Mouse (Mus musculus) layer of hippocampus, adult 9-10 months (tissue): ENCODE results near the gene Ncam1.

ENCODE experiments used
- DNase-seq: peaks from one replicate; pipeline ENCODE4 v3.0.0; 2022; ENCODE audit warnings: low spot score

Gene Ncam1

GRCm38 (mm10) chr9:49751466-49751865 is 47.3 kb downstream of the Ncam1 start:
- no peak for DNase-seq

DNA sequence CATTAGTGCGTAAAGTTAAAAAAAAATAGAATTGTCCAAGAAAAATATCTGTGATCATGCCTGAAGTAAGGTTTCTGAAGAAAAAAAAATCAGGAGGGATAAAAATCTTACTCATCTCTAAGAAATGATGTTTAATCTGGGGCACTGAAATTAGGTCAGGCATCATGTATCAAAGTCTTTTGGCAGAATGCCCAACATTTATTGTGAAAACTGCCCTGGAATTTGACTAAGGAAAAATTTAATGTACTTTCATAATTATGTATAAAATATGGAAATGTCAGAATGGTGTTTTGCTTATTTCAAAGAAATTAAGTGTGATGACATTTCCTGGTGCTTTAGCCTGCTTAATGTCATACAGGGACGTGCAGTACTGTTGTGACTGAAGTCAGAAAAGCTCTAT is 52.5 kb downstream of the Ncam1 start:
- DNase-seq = no peak

DNA sequence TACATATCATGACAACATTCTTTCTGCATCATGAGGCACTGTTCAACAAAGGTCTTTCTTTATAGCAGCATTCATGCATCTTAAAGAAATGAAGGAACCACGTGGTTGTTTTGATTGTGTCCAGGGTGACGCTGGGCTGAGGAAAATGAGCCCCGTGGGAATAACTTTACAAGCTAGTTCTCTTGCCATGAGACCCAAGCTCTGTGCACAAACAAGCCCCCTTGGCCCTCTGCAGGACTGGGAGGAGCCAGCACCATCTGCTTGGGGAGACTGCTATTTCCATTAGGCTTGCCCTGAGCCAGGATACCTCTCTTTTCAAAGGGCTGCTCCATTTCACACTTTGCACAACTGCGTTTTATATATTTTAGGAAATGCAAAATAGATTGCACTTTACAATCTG is 53.0 kb downstream of the Ncam1 start:
- no peak for DNase-seq

- DNase-seq = no peak
Observed at GRCm38 (mm10) chr9:49744286-49744685, 54.4 kb downstream of the Ncam1 start.

GRCm38 (mm10) chr9:49739935-49740334 is 58.8 kb downstream of the Ncam1 start:
- DNase-seq = no peak

GRCm38 (mm10) chr9:49738546-49738945 is 60.2 kb downstream of the Ncam1 start:
- no peak for DNase-seq

DNA sequence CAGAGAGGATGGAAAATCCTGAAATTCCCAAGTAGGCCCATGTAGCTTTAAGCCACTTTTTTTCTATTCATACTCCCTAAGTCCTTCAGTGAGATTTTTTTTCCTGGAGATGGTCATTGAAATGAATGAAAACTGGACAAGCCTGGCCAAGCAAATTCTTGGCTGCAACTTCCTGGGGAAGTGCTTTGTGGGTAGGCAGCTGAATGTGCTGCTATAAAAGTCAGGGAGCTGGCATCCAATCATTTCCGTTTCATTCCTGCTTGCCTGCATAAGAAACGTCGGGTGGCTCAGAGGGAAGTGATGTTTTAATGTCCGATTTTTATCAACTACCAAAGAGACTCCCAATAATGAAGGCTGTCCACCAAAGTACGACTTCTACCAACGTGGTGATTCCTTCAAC is 61.6 kb downstream of the Ncam1 start:
- DNase-seq = no peak

GRCm38 (mm10) chr9:49734348-49735007 is 64.2 kb downstream of the Ncam1 start:
- no peak for DNase-seq

GRCm38 (mm10) chr9:49733726-49734125 is 65.0 kb downstream of the Ncam1 start:
- no peak for DNase-seq

DNA sequence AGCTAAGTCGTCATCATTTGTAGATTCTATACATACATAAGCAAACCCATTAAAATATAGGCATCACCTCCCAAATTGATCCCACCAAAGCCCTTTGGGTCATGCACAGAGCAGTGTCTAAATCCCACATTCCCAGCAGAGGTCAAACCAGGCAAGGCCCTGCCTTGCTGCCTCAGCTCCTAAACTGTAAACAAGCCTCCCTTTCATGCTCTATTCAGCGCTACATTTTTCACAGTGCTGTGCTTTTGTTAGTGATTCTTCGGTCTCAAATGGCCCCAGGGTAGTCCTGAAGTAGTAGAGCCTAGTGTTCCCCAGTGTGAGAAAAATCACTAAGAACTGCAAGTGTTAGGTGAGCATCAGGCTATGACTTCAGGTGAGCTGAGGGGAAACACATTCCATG is 69.2 kb downstream of the Ncam1 start:
- no peak for DNase-seq

DNA sequence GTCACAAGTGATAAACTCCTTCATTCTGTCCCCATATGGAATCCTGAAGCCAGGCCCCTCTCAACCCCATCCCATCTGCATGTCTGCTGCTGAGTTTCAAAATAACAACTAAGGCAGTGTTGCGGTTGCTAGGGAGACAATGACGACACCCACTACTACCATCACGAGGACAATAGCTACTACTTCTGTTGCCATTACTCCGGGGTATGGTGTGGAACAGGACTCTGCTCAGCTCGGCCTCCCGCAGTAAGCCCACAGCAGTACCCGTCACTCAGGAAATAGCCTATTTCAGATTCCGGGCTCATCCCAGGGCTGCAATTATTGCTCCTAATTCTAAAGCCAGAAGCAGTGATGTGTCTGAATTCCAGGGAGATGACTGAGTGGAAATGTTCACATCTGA is 70.5 kb downstream of the Ncam1 start:
- DNase-seq = peak; percentile 31

DNA sequence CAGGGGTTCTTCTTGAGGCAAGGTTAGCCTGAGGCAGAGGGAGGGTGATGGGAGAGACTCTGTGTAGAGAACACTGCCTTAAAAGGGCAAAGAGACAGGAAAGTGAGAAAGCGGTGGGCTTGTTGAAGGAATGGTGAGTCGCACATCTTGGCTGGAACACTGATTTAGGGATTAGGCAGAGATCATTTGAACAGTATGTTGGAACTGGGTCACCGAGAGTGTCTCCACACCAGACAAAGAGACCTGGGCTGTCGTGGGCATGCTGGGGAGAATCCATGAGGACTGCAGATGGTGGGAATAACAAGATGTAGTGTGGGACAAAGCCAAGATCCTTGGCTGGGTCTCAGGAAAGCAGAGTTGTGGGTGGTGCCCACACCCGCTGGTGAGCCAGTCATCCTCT is 76.0 kb downstream of the Ncam1 start:
- DNase-seq = no peak

GRCm38 (mm10) chr9:49715121-49715520 is 83.6 kb downstream of the Ncam1 start:
- DNase-seq = no peak

DNA sequence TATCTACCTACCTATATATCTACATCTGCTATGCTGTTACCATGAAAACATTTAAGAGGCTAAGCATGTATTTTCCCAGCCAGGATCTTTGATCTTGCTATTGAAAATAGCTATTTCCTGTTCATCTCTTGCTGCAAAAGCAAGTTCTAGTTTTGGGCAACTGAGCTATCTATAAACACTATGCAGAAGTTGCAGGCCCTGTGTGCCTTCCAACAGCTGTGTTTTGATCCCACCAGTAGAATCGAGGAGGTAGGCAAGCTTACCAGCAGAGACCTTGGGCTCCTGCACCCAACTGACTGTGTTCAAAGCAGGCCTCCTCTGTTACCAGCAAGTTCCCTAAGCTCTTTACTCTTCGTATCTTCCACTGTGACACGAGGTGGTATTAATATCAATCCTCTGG is 84.6 kb downstream of the Ncam1 start:
- DNase-seq = no peak

GRCm38 (mm10) chr9:49707646-49708045 is 91.1 kb downstream of the Ncam1 start:
- no peak for DNase-seq

GRCm38 (mm10) chr9:49704196-49704967 is 94.3 kb downstream of the Ncam1 start:
- DNase-seq = no peak

DNA sequence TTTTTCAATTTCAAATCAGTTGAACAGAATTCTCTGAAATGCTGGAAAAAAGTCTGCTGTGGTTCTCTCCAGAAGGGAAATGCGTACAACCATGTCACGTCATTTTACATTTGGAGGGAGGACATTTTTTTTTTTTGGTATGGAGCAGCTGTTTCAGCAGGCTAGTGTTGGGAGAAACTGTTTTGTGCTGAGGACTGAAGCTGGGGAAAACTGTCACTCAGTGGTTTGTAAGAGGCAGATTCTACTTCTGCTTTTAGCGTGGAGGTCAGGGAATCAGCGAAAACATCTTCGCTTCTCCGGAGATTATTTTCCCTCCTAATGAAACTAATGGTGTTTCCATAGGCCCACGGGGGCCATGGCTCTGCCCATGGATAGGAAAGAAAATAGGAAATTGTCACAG is 103.4 kb downstream of the Ncam1 start:
- DNase-seq = no peak

GRCm38 (mm10) chr9:49692791-49693190 is 105.9 kb downstream of the Ncam1 start:
- no peak for DNase-seq

GRCm38 (mm10) chr9:49691344-49691743 is 107.4 kb downstream of the Ncam1 start:
- DNase-seq = no peak

DNA sequence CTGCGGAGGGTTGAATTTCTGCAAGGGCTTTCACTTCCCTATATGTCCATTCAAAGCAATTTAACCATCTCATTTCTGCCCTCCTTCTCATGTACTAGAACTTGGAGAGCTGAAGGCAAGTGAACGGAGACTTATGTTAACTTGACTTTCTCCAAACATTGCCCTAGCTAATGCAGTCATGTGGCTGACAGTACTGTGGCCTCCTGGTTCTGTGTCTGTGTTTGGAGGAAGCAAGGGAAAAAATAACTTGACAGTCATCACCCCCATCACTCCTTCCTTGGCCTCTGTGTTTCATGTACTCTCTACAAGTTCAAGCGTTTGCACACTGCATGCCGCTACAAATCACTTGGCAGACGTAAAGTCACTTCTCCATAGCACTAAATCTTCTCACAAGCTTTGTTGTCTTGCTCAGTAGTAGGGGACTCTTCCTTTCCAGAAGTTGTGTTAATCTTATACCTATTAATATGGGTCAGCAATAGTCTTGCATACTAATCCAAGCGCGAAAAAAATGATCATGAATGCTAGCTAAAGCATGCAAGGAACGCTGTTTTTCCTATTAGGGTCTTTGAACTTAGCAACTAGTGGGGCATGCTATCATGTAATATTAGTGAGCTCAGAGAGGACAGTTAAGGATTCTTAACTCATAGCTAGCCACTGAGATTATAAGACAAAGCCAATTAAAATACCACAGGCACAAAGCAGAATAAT is 115.0 kb downstream of the Ncam1 start:
- no peak for DNase-seq

DNA sequence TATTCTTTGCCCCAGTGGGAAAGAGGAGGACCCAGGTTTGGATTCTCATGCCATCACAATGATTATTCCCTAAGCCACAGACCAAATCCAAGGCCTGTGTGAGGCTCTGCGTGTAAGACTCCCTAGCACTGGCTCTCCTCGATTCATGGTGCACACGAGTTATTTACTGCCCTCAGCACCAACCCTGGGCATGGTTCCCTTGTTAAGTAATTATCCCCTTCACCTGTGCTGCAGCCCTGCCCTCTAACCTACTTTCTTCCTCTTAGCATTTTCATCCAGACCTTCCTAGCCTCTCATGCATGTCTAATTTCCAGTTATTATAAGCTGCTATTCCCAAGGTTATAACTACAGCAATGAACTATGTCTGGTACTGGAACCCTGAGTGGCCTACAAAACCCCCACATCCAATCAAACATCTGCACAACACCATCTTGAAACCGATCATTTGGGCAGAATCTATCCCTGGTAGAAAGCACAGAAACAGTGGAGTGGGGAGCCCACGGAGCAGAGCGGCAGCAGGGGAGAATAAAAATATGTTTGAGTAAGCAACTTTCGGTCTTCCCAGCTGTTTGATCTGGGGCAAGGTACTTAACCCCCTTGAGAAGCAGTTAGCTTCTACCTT is 116.8 kb downstream of the Ncam1 start:
- DNase-seq = no peak

DNA sequence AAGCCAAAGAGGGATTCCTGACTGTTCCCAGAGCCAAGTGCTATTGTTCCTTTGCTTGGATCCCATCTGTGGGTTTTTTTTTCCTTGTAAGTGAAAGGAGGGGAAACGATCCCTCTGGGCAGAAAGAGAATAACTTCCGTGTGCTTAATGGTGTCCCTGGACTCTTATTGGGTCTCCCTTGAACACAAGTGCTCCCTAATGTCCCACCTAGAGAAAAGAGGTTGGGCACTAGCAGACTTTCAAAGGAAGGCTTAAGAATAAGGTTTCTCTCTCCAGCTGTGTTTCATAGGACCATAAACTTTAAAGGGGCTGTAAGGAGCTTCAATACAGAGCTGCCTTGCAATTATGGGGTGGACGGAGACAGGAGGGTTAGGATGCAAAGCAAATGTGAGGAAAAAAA is 119.5 kb downstream of the Ncam1 start:
- DNase-seq = no peak
